Mouse (Mus musculus) thymus, postnatal 4 days (tissue): ENCODE data around the gene Lemd1.

Experiments used
- DNase-seq: peaks from one replicate; pipeline ENCODE4 v3.0.0; 2021

Gene Lemd1

GRCm38 (mm10) chr1:132296051-132296450 lies 104.8 kb downstream of the Lemd1 start:
- no peak for DNase-seq

- DNase-seq: peak; percentile 46
These were observed 107.2 kb downstream of the Lemd1 start, which contains the start of gene Klhdc8a for GRCm38 (mm10) chr1:132298425-132298800. Gene Klhdc8a (plus strand): TSS chr1:132298626.

- peak; percentile 32 for DNase-seq
These were observed 107.7 kb downstream of the Lemd1 start for GRCm38 (mm10) chr1:132298801-132299464.

- no peak for DNase-seq
These were observed 108.5 kb downstream of the Lemd1 start for GRCm38 (mm10) chr1:132299744-132300143.

GRCm38 (mm10) chr1:132301242-132301641 lies 110.0 kb downstream of the Lemd1 start:
- no peak for DNase-seq

- no peak for DNase-seq
These were observed 111.2 kb downstream of the Lemd1 start for GRCm38 (mm10) chr1:132302341-132302866.

GRCm38 (mm10) chr1:132304618-132305214 lies 113.5 kb downstream of the Lemd1 start:
- DNase-seq: no peak

GRCm38 (mm10) chr1:132306160-132306559 lies 114.9 kb downstream of the Lemd1 start:
- DNase-seq: peak; percentile 74

- DNase-seq: no peak
These were observed 115.6 kb downstream of the Lemd1 start for GRCm38 (mm10) chr1:132306808-132307207.

GRCm38 (mm10) chr1:132307962-132308361 lies 116.7 kb downstream of the Lemd1 start:
- DNase-seq: no peak

GRCm38 (mm10) chr1:132308674-132309073 lies 117.4 kb downstream of the Lemd1 start:
- DNase-seq: no peak
